24 mouse cellular contexts compared by ENCODE assay signal in the genomic region with DNA sequence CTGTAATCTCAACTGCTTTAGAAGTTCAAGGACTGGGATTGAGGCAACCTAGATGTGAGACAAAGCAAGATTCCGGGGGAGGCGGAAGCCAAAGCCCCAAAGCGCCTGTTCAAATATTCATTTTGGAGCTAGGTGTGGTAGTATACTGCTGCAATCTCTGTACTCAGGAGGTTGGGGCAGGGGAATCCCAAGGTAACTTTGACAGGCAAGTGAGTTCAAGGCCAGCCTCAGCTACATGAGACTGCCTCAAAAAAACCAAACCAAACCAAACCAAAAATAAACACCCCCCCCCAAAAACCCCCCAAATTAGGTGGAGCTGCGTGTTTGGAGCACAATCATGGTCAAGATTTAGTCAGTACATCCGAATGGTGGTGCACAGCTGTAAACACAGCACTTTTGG. TPM values are rescaled to one million over a fixed set of nuclear protein-coding genes. Genes with fewer than 3 reads are reported as not detected.
DNase-seq lines count a peak whose midpoint lies in the region; ATAC-seq and TF ChIP-seq lines count a peak whose summit lies in the region.
"Had no signal": no experiment of that assay in that cellular context is flagged by ENCODE, and none has a peak within 500 bp of the region (broad histone marks: within the 10 kb centered on the region; RNA-seq: fewer than 3 reads in every experiment).

No protein-coding gene starts in this region.

- peak overlapping the region; percentile 89; the same call in 1 of the 2 replicates for H3K27ac ChIP-seq in layer of hippocampus, adult 2 months
- H3K27ac ChIP-seq in kidney, embryonic 15.5 days, result no peak overlapping the region
- H3K27ac ChIP-seq: stomach, embryonic 15.5 days had no signal

- H3ac ChIP-seq in myocyte (ENCODE audit: control insufficient read depth, insufficient read length), result no peak overlapping the region

- no peaks in the 10 kb centered on the region for H3K36me3 ChIP-seq in myocyte (ENCODE audit: control insufficient read depth, insufficient read depth)
- no peaks in the 10 kb centered on the region for H3K36me3 ChIP-seq in kidney, embryonic 15.5 days
- H3K36me3 ChIP-seq: heart, embryonic 12.5 days; limb, embryonic 10.5 days; stomach, embryonic 15.5 days had no signal

- no peak for ATAC-seq in kidney, embryonic 15.5 days (replicated peaks; ENCODE audit: low FRiP score)
- ATAC-seq: activated CD4-positive, CD25-positive, alpha-beta regulatory T cell, adult 4 months; forebrain, postnatal 0 days; liver, postnatal 0 days had no signal

- H3K27me3 ChIP-seq in myocyte (ENCODE audit: control insufficient read depth, insufficient read depth, insufficient read length), result no peaks in the 10 kb centered on the region
- H3K27me3 ChIP-seq in kidney, embryonic 15.5 days, result peaks cover 14% of the 10 kb centered on the region
- H3K27me3 ChIP-seq: stomach, embryonic 15.5 days had no signal

- 70% methylated on average over 5 of the region's 5 CpGs for WGBS in kidney, embryonic 15.5 days

- no peak overlapping the region for H3K9ac ChIP-seq in kidney, embryonic 15.5 days
- H3K9ac ChIP-seq: liver, postnatal 0 days; stomach, embryonic 15.5 days had no signal

- H3K9me3 ChIP-seq in kidney, embryonic 15.5 days (replicated peaks), result no peaks in the 10 kb centered on the region
- H3K9me3 ChIP-seq: heart, embryonic 12.5 days; limb, embryonic 10.5 days; megakaryocyte, embryonic 14.5 days; stomach, embryonic 15.5 days had no signal

- no peak overlapping the region for H3K4me2 ChIP-seq in myocyte (ENCODE audit: low read depth)
- no peak overlapping the region for H3K4me2 ChIP-seq in kidney, embryonic 15.5 days

- no peaks in the 10 kb centered on the region for H3K79me2 ChIP-seq in myocyte (ENCODE audit: control insufficient read depth, insufficient read depth)

- TF ChIP-seq POLR2A in myocyte (IDR thresholded peaks at IDR 0.05; ENCODE audit: insufficient read length, low read depth), result no peak

- H3K4me3 ChIP-seq in layer of hippocampus, adult 2 months, result no peak overlapping the region
- H3K4me3 ChIP-seq in myocyte, result peak overlapping the region; percentile 60
- H3K4me3 ChIP-seq in kidney, embryonic 15.5 days (replicated peaks), result no peak overlapping the region

- no peak for TF ChIP-seq CTCF in layer of hippocampus, adult 2 months (conservative IDR thresholded peaks at IDR 0.05)

- DNase-seq in cerebellum, adult 9-11 months, result peak; percentile 35
- DNase-seq in cerebellum, postnatal 36 days, result no peak
- no peak for DNase-seq in layer of hippocampus, adult 2 months (ENCODE audit: low spot score in 2 of 2)
- no peak for DNase-seq in layer of hippocampus, adult 9-11 months
- peak; percentile 59 for DNase-seq in A20 (ENCODE audit: low read depth, low spot score)
- DNase-seq: adrenal gland, postnatal 10 days; forebrain, postnatal 0 days; kidney, adult 2 months; kidney, postnatal 14 days; liver, postnatal 0 days; midbrain, embryonic 14.5 days; right cerebral cortex, postnatal 14 days; thymus, adult 18-20 months; thymus, postnatal 4 days had no signal

- peaks cover 21% of the 10 kb centered on the region for H3K4me1 ChIP-seq in kidney, embryonic 15.5 days

TF ChIP-seq in myocyte, 11 proteins besides CTCF, POLR2A, EP300 and RAD21:
- TF ChIP-seq POLR2AphosphoS2 (IDR thresholded peaks at IDR 0.05; ENCODE audit: insufficient read length, low read depth) (no peak), CEBPB (IDR thresholded peaks at IDR 0.05; ENCODE audit: insufficient read depth, poor library complexity, severe bottlenecking) (no peak)

RNA-seq across cellular contexts. Expression of a gene that starts 5.0 kb away (rescaled TPM):
- 10 to 100 TPM; 61.7 to 62.6 TPM for total RNA-seq in layer of hippocampus, adult 2 months (2021)
- 48.5 TPM for polyA plus RNA-seq in myocyte (2012; fragmentation: generic; extraction: Trizol)
- 2.4 and 2.6 TPM in 2 replicates for polyA plus RNA-seq in kidney, embryonic 15.5 days (2015; fragmentation: Nextera tagmentation; extraction: Ambion mirVana)

RNA-seq across cellular contexts. Expression of a gene that starts 52.3 kb away (rescaled TPM):
- total RNA-seq in layer of hippocampus, adult 2 months (2021), result under 1 TPM in 1 of 2 experiments, not detected in 1; 0.54 TPM
- polyA plus RNA-seq in myocyte (2012; fragmentation: generic; extraction: Trizol), result not detected
- polyA plus RNA-seq in kidney, embryonic 15.5 days (2015; fragmentation: Nextera tagmentation; extraction: Ambion mirVana), result 0.54 and 0.82 TPM in 2 replicates
- polyA plus RNA-seq: midbrain, embryonic 14.5 days had no signal

RNA-seq across cellular contexts. Expression of a gene that starts 58.5 kb away (rescaled TPM):
- total RNA-seq in layer of hippocampus, adult 2 months (2021), result not detected
- polyA plus RNA-seq in myocyte (2012; fragmentation: generic; extraction: Trizol), result 0.10 TPM
- 0.04 TPM in 1 of 2 replicates, not detected in the other for polyA plus RNA-seq in kidney, embryonic 15.5 days (2015; fragmentation: Nextera tagmentation; extraction: Ambion mirVana)
- total RNA-seq: adrenal gland, postnatal 10 days; forebrain, postnatal 0 days; left cerebral cortex, adult 2 months; liver, adult 2 months had no signal
- polyA plus RNA-seq: activated CD4-positive, CD25-positive, alpha-beta regulatory T cell, adult 4 months; liver, adult 2 months; liver, postnatal 0 days; spleen, adult 2 months had no signal

Comparison
In these comparisons a context has a peak if more than half of its experiments do, and no peak if none do; other contexts are left out.
1. DNase-seq: peak in cerebellum, adult 9-11 months (single experiment) and A20 (single experiment); none in cerebellum, postnatal 36 days (0 of 2), layer of hippocampus, adult 2 months (0 of 2) and layer of hippocampus, adult 9-11 months (single experiment).
2. RNA of a gene that starts 5.0 kb away (polyA plus RNA-seq): 48.5 TPM in myocyte (single experiment); 2.4 to 2.6 TPM in kidney, embryonic 15.5 days; every median in the first group is over 10 times any median in the second.